Mouse (Mus musculus) heart, postnatal 0 days (tissue): ENCODE measurements around the gene Fam13c.

Source experiments
- CTCF ChIP-seq: IDR thresholded peaks from 2 replicates; pipeline ENCODE4 v1.5.1; 2016; ENCODE audit warnings: antibody characterized with exemption, control low read depth, low read depth
- EP300 ChIP-seq: IDR thresholded peaks from 2 replicates; pipeline ENCODE4 v1.6.1; 2016; ENCODE audit warnings: antibody characterized with exemption, low read depth

GRCm38 (mm10) chr10:70514848-70515247 is 74.6 kb downstream of the Fam13c start:
- no peak for TF ChIP-seq EP300
- no peak for TF ChIP-seq CTCF
